Mouse (Mus musculus): Measurements from ENCODE around the gene Ifnab. TPM values are rescaled to one million over a fixed set of nuclear protein-coding genes. Genes with fewer than 3 reads are reported as not detected.
A peak's percentile ranks its signal among the peaks of the same experiment; 100 is the strongest.

Ifnab gene
- total and polyA plus RNA-seq, 2 experiments from 2014 or later = not detected

- no peak overlapping the region for H3K4me3 ChIP-seq (ENCODE audit: low read length)
- no peak overlapping the region for H3K9ac ChIP-seq (replicated peaks; ENCODE audit: low read length)
- WGBS = 42% methylated on average over 2 of the region's 2 CpGs
- DNase-seq (ENCODE audit: low spot score) (peak; percentile 7), ATAC-seq (no peak)
- H3K36me3 ChIP-seq (ENCODE audit: insufficient read depth, low read length) = no peaks in the 10 kb centered on the region
- H3K9me3 ChIP-seq (ENCODE audit: low read length) = no peaks in the 10 kb centered on the region
- no peak overlapping the region for H3K4me2 ChIP-seq (ENCODE audit: low read depth, low read length)
- no peak for TF ChIP-seq CTCF (IDR thresholded peaks at IDR 0.05; ENCODE audit: low read depth)
- H3K4me1 ChIP-seq (ENCODE audit: insufficient read depth, low read length) = no peaks in the 10 kb centered on the region
- H3K27me3 ChIP-seq (ENCODE audit: insufficient read depth, low read length) = no peaks in the 10 kb centered on the region
- no peak overlapping the region for H3K27ac ChIP-seq
These were observed 48.6 kb downstream of the Ifnab start for GRCm38 (mm10) chr4:88642526-88642925.

- Histone ChIP-seq H3K4me2 (ENCODE audit: low read depth, low read length) (peak overlapping the region; percentile 53), H3K27ac (no peak overlapping the region), H3K9ac (replicated peaks; ENCODE audit: low read length) (no peak overlapping the region), H3K9me3 (ENCODE audit: low read length) (no peaks in the 10 kb centered on the region), H3K4me1 (ENCODE audit: insufficient read depth, low read length) (no peaks in the 10 kb centered on the region), H3K36me3 (ENCODE audit: insufficient read depth, low read length) (no peaks in the 10 kb centered on the region), H3K27me3 (ENCODE audit: insufficient read depth, low read length) (no peaks in the 10 kb centered on the region), H3K4me3 (ENCODE audit: low read length) (peak overlapping the region; percentile 33)
- DNase-seq (ENCODE audit: low spot score) (peak; percentile 97), ATAC-seq (peak; percentile 98)
- TF ChIP-seq CTCF (IDR thresholded peaks at IDR 0.05; ENCODE audit: low read depth) = peak; percentile 90
- WGBS = 18% methylated on average over 11 of the region's 11 CpGs
These were observed 49.9 kb downstream of the Ifnab start for GRCm38 (mm10) chr4:88641077-88641831.

DNA sequence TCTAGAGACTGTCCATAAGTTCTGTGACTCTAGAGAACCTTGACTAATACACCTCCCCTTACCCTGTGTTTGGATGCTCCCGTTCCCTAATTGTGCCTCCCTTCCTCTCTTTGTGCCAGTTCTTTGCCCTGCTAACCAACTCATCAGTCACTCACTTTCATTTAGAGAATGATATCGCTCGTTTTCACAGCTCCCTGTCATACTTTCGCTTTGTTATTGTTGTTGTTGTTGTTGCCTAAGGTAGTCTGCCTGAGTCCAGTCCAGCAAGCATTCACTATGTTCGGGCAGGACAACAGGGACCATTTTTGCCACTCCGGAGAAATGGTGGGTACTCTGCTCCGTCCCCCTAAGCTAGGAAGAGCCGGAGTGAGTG is 50.5 kb downstream of the Ifnab start:
- ATAC-seq (no peak), DNase-seq (ENCODE audit: low spot score) (no peak)
- Histone ChIP-seq H3K36me3 (ENCODE audit: insufficient read depth, low read length) (no peaks in the 10 kb centered on the region), H3K27ac (no peak overlapping the region), H3K4me3 (ENCODE audit: low read length) (peak overlapping the region; percentile 33), H3K9me3 (ENCODE audit: low read length) (no peaks in the 10 kb centered on the region), H3K4me2 (ENCODE audit: low read depth, low read length) (peak overlapping the region; percentile 53), H3K27me3 (ENCODE audit: insufficient read depth, low read length) (no peaks in the 10 kb centered on the region), H3K4me1 (ENCODE audit: insufficient read depth, low read length) (no peaks in the 10 kb centered on the region), H3K9ac (replicated peaks; ENCODE audit: low read length) (no peak overlapping the region)
- TF ChIP-seq CTCF (IDR thresholded peaks at IDR 0.05; ENCODE audit: low read depth) = no peak
- 49% methylated on average over 8 of the region's 8 CpGs for WGBS

Other genes starting within 250 kb of the Ifnab start
Only the 30 nearest of the 32 such genes appear.
- not detected in 2 replicates for gene Ifna15, start 133.1 kb downstream of the Ifnab start, total RNA-seq (2014; rRNA removed)
- gene Ifna15, start 133.1 kb downstream of the Ifnab start, polyA plus RNA-seq (2015; fragmentation: Nextera tagmentation; extraction: Ambion mirVana) = not detected in 2 replicates
- not detected in 2 replicates for gene Ifna14, start 119.6 kb downstream of the Ifnab start, total RNA-seq (2014; rRNA removed)
- not detected in 2 replicates for gene Ifna14, start 119.6 kb downstream of the Ifnab start, polyA plus RNA-seq (2015; fragmentation: Nextera tagmentation; extraction: Ambion mirVana)
- not detected in 2 replicates for gene Ifna9, start 99.0 kb downstream of the Ifnab start, total RNA-seq (2014; rRNA removed)
- not detected in 2 replicates for gene Ifna9, start 99.0 kb downstream of the Ifnab start, polyA plus RNA-seq (2015; fragmentation: Nextera tagmentation; extraction: Ambion mirVana)
- gene Ifna12, start 88.0 kb downstream of the Ifnab start, total RNA-seq (2014; rRNA removed) = not detected in 2 replicates
- gene Ifna12, start 88.0 kb downstream of the Ifnab start, polyA plus RNA-seq (2015; fragmentation: Nextera tagmentation; extraction: Ambion mirVana) = not detected in 2 replicates
- not detected in 2 replicates for gene C87499, start 56.9 kb downstream of the Ifnab start, total RNA-seq (2014; rRNA removed)
- not detected in 2 replicates for gene C87499, start 56.9 kb downstream of the Ifnab start, polyA plus RNA-seq (2015; fragmentation: Nextera tagmentation; extraction: Ambion mirVana)
- not detected in 2 replicates for gene Ifna13, start 46.9 kb downstream of the Ifnab start, total RNA-seq (2014; rRNA removed)
- not detected in 2 replicates for gene Ifna13, start 46.9 kb downstream of the Ifnab start, polyA plus RNA-seq (2015; fragmentation: Nextera tagmentation; extraction: Ambion mirVana)
- gene Ifna16, start 14.4 kb downstream of the Ifnab start, total RNA-seq (2014; rRNA removed) = not detected in 2 replicates
- not detected in 2 replicates for gene Ifna16, start 14.4 kb downstream of the Ifnab start, polyA plus RNA-seq (2015; fragmentation: Nextera tagmentation; extraction: Ambion mirVana)
- gene Ifna2, start 7.4 kb downstream of the Ifnab start, total RNA-seq (2014; rRNA removed) = not detected in 2 replicates
- gene Ifna2, start 7.4 kb downstream of the Ifnab start, polyA plus RNA-seq (2015; fragmentation: Nextera tagmentation; extraction: Ambion mirVana) = not detected in 2 replicates
- 0.18 and 2.2 TPM in 2 replicates for gene Gm26566, start 30.4 kb upstream of the Ifnab start, total RNA-seq (2014; rRNA removed)
- gene Gm26566, start 30.4 kb upstream of the Ifnab start, polyA plus RNA-seq (2015; fragmentation: Nextera tagmentation; extraction: Ambion mirVana) = 1.4 and 1.5 TPM in 2 replicates
- 140 TPM in 2 replicates for gene Klhl9, start 31.1 kb upstream of the Ifnab start, total RNA-seq (2014; rRNA removed)
- gene Klhl9, start 31.1 kb upstream of the Ifnab start, polyA plus RNA-seq (2015; fragmentation: Nextera tagmentation; extraction: Ambion mirVana) = 73.1 and 78.8 TPM in 2 replicates
- gene Gm13271, start 63.5 kb upstream of the Ifnab start, total RNA-seq (2014; rRNA removed) = not detected in 2 replicates
- gene Gm13271, start 63.5 kb upstream of the Ifnab start, polyA plus RNA-seq (2015; fragmentation: Nextera tagmentation; extraction: Ambion mirVana) = not detected in 2 replicates
- gene Gm13283, start 68.8 kb upstream of the Ifnab start, total RNA-seq (2014; rRNA removed) = not detected in 2 replicates
- not detected in 2 replicates for gene Gm13283, start 68.8 kb upstream of the Ifnab start, polyA plus RNA-seq (2015; fragmentation: Nextera tagmentation; extraction: Ambion mirVana)
- not detected in 2 replicates for gene Gm13290, start 82.5 kb upstream of the Ifnab start, total RNA-seq (2014; rRNA removed)
- gene Gm13290, start 82.5 kb upstream of the Ifnab start, polyA plus RNA-seq (2015; fragmentation: Nextera tagmentation; extraction: Ambion mirVana) = not detected in 2 replicates
- gene Gm13289, start 85.6 kb upstream of the Ifnab start, total RNA-seq (2014; rRNA removed) = not detected in 2 replicates
- not detected in 2 replicates for gene Gm13289, start 85.6 kb upstream of the Ifnab start, polyA plus RNA-seq (2015; fragmentation: Nextera tagmentation; extraction: Ambion mirVana)
- gene Gm13272, start 88.5 kb upstream of the Ifnab start, total RNA-seq (2014; rRNA removed) = not detected in 2 replicates
- gene Gm13272, start 88.5 kb upstream of the Ifnab start, polyA plus RNA-seq (2015; fragmentation: Nextera tagmentation; extraction: Ambion mirVana) = not detected in 2 replicates
- not detected in 2 replicates for gene Ifnz, start 90.8 kb upstream of the Ifnab start, total RNA-seq (2014; rRNA removed)
- gene Ifnz, start 90.8 kb upstream of the Ifnab start, polyA plus RNA-seq (2015; fragmentation: Nextera tagmentation; extraction: Ambion mirVana) = not detected in 2 replicates
- gene Gm13276, start 94.3 kb upstream of the Ifnab start, total RNA-seq (2014; rRNA removed) = not detected in 2 replicates
- not detected in 2 replicates for gene Gm13276, start 94.3 kb upstream of the Ifnab start, polyA plus RNA-seq (2015; fragmentation: Nextera tagmentation; extraction: Ambion mirVana)
- not detected in 2 replicates for gene Gm13277, start 97.3 kb upstream of the Ifnab start, total RNA-seq (2014; rRNA removed)
- gene Gm13277, start 97.3 kb upstream of the Ifnab start, polyA plus RNA-seq (2015; fragmentation: Nextera tagmentation; extraction: Ambion mirVana) = not detected in 2 replicates
- not detected in 2 replicates for gene Gm13278, start 100.2 kb upstream of the Ifnab start, total RNA-seq (2014; rRNA removed)
- gene Gm13278, start 100.2 kb upstream of the Ifnab start, polyA plus RNA-seq (2015; fragmentation: Nextera tagmentation; extraction: Ambion mirVana) = not detected in 2 replicates
- not detected in 2 replicates for gene Gm13275, start 103.1 kb upstream of the Ifnab start, total RNA-seq (2014; rRNA removed)
- not detected in 2 replicates for gene Gm13275, start 103.1 kb upstream of the Ifnab start, polyA plus RNA-seq (2015; fragmentation: Nextera tagmentation; extraction: Ambion mirVana)
- gene Gm13279, start 106.0 kb upstream of the Ifnab start, total RNA-seq (2014; rRNA removed) = not detected in 2 replicates
- gene Gm13279, start 106.0 kb upstream of the Ifnab start, polyA plus RNA-seq (2015; fragmentation: Nextera tagmentation; extraction: Ambion mirVana) = not detected in 2 replicates
- not detected in 2 replicates for gene Gm13285, start 108.3 kb upstream of the Ifnab start, total RNA-seq (2014; rRNA removed)
- 0.14 TPM in 1 of 2 replicates, not detected in the other for gene Gm13285, start 108.3 kb upstream of the Ifnab start, polyA plus RNA-seq (2015; fragmentation: Nextera tagmentation; extraction: Ambion mirVana)
- gene Gm13287, start 111.9 kb upstream of the Ifnab start, total RNA-seq (2014; rRNA removed) = not detected in 2 replicates
- gene Gm13287, start 111.9 kb upstream of the Ifnab start, polyA plus RNA-seq (2015; fragmentation: Nextera tagmentation; extraction: Ambion mirVana) = not detected in 2 replicates
- gene Gm13288, start 114.2 kb upstream of the Ifnab start, total RNA-seq (2014; rRNA removed) = not detected in 2 replicates
- not detected in 2 replicates for gene Gm13288, start 114.2 kb upstream of the Ifnab start, polyA plus RNA-seq (2015; fragmentation: Nextera tagmentation; extraction: Ambion mirVana)
- not detected in 2 replicates for gene Ifna7, start 124.9 kb upstream of the Ifnab start, total RNA-seq (2014; rRNA removed)
- not detected in 2 replicates for gene Ifna7, start 124.9 kb upstream of the Ifnab start, polyA plus RNA-seq (2015; fragmentation: Nextera tagmentation; extraction: Ambion mirVana)
- gene Ifna11, start 128.6 kb upstream of the Ifnab start, total RNA-seq (2014; rRNA removed) = not detected in 2 replicates
- gene Ifna11, start 128.6 kb upstream of the Ifnab start, polyA plus RNA-seq (2015; fragmentation: Nextera tagmentation; extraction: Ambion mirVana) = not detected in 2 replicates
- not detected in 2 replicates for gene Ifna6, start 136.1 kb upstream of the Ifnab start, total RNA-seq (2014; rRNA removed)
- not detected in 2 replicates for gene Ifna6, start 136.1 kb upstream of the Ifnab start, polyA plus RNA-seq (2015; fragmentation: Nextera tagmentation; extraction: Ambion mirVana)
- gene Ifna5, start 144.2 kb upstream of the Ifnab start, total RNA-seq (2014; rRNA removed) = not detected in 2 replicates
- not detected in 2 replicates for gene Ifna5, start 144.2 kb upstream of the Ifnab start, polyA plus RNA-seq (2015; fragmentation: Nextera tagmentation; extraction: Ambion mirVana)
- gene Ifna4, start 150.5 kb upstream of the Ifnab start, total RNA-seq (2014; rRNA removed) = not detected in 2 replicates
- not detected in 2 replicates for gene Ifna4, start 150.5 kb upstream of the Ifnab start, polyA plus RNA-seq (2015; fragmentation: Nextera tagmentation; extraction: Ambion mirVana)
- gene Ifna1, start 158.7 kb upstream of the Ifnab start, total RNA-seq (2014; rRNA removed) = not detected in 2 replicates
- gene Ifna1, start 158.7 kb upstream of the Ifnab start, polyA plus RNA-seq (2015; fragmentation: Nextera tagmentation; extraction: Ambion mirVana) = not detected in 2 replicates